Mouse (Mus musculus) limb, embryonic 11.5 days (tissue): Measurements from ENCODE around the gene Card6. TPM values are rescaled to one million over a fixed set of nuclear protein-coding genes. Genes with fewer than 3 reads are reported as not detected.

Source experiments
- ATAC-seq: fragments of 200-750 bp; cut with Nextera tagmentation; 2 replicates; pipeline ENCODE4 v1.8.0; 2017; ENCODE audit warnings: low read depth; ENCODE audit not compliant: insufficient number of reproducible peaks, low FRiP score, low TSS enrichment
- DNase-seq: peaks from one replicate; pipeline ENCODE4 v3.0.0-alpha.2; 2015; ENCODE audit warnings: low spot score
- H3K27ac ChIP-seq: fragments of 300-500 bp; sonication (generic); replicated peaks from 2 replicates; pipeline ENCODE4 v1.5.1; 2014; ENCODE audit warnings: low read depth, mild to moderate bottlenecking, low read length
- H3K27me3 ChIP-seq: fragments of 300-500 bp; sonication (generic); 2 replicates; pipeline ENCODE4 v1.6.1; 2014; ENCODE audit warnings: mild to moderate bottlenecking, low read length, mixed read lengths; ENCODE audit not compliant: control insufficient read depth, insufficient read depth
- H3K36me3 ChIP-seq: fragments of 300-500 bp; sonication (generic); 2 replicates; pipeline ENCODE4 v1.6.1; 2014; ENCODE audit warnings: mild to moderate bottlenecking, low read length, moderate library complexity, mixed read lengths; ENCODE audit not compliant: control insufficient read depth, insufficient read depth
- H3K4me1 ChIP-seq: fragments of 300-500 bp; sonication (generic); 2 replicates; pipeline ENCODE4 v1.6.1; 2014; ENCODE audit warnings: low read length, mixed read lengths; ENCODE audit not compliant: control insufficient read depth, insufficient read depth
- H3K4me2 ChIP-seq: fragments of 300-500 bp; sonication (generic); 2 replicates; pipeline ENCODE4 v1.6.1; 2014; ENCODE audit warnings: low read depth, mild to moderate bottlenecking, moderate library complexity; ENCODE audit not compliant: severe bottlenecking
- H3K4me3 ChIP-seq: fragments of 300-500 bp; sonication (generic); 2 replicates; pipeline ENCODE4 v1.5.1; 2014; ENCODE audit warnings: low read depth, low read length
- H3K9ac ChIP-seq: fragments of 300-500 bp; sonication (generic); 2 replicates; pipeline ENCODE4 v1.6.1; 2014; ENCODE audit warnings: mild to moderate bottlenecking, low read length
- H3K9me3 ChIP-seq: fragments of 300-500 bp; sonication (generic); 2 replicates; pipeline ENCODE4 v1.6.1; 2016; ENCODE audit warnings: low read length; ENCODE audit not compliant: control insufficient read depth
- WGBS: fragments of 180-500 bp; shearing (Covaris S2); extraction: QIAGEN DNeasy Blood & Tissue Kit; methylation state at CpG from one replicate; pipeline ENCODE4 v1.1.7; 2014; 5-methylcytosine and 5-hydroxymethylcytosine counted together
- polyA plus RNA-seq: library from polyadenylated mRNA; unstranded; fragments of >200 nt; fragmentation: Nextera tagmentation; extraction: Ambion mirVana; gene quantifications from 2 replicates; pipeline ENCODE4 v1.2.1, GENCODE M21; 2014

Gene Card6
- polyA plus RNA-seq, 1 experiment from 2014 or later = 1.4 TPM

- Histone ChIP-seq H3K4me1 (peaks cover 15% of the 10 kb centered on the region), H3K4me3 (peak overlapping the region; percentile 89), H3K27ac (peak overlapping the region; percentile 85), H3K27me3 (no peaks in the 10 kb centered on the region), H3K36me3 (no peaks in the 10 kb centered on the region), H3K9ac (peak overlapping the region; percentile 88), H3K9me3 (no peaks in the 10 kb centered on the region), H3K4me2 (peak overlapping the region; percentile 65)
- WGBS = 1% methylated on average over 45 of the region's 61 CpGs
- DNase-seq (peak; percentile 81), ATAC-seq (peak; percentile 88)
Observed at GRCm38 (mm10) chr15:5144021-5144778, 35.9 kb upstream of the Card6 start.

DNA sequence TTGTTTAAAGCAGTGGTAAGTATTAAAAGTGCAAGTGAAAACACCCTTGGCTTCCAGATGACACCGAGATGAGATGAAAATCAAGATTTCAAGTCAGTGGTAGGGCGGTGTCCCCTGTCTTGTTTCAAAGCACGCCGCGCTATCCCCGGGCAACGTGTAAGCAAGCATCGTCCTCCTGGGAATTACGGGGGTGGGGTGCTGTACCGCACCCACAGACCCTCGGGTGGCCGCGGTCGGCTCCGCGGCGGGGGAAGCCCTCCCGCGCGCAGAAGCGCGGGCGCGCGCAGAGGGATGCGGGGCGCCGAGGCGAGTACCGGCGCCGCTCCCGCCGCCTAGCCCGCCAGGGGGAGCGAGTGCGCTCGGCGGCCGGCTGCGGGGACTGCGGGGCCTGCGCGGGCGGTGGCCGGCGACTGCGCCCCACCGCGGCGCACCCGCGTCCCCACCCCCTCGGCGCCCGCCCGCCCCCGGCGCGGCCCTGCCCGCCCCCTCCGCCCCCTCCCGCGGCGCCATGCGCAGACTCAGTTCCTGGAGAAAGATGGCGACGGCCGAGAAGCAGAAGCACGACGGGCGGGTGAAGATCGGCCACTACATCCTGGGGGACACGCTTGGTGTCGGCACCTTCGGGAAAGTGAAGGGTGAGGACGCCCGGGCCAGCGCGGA, 35.2 kb upstream of the Card6 start, which contains the start of gene Prkaa1:
Gene Prkaa1, plus strand, starts transcription at position 501 of the 660 bp plus-strand sequence.
- ATAC-seq = peak; percentile 87
- DNase-seq = peak; percentile 82
- peak within 1 kb of the TSS; percentile 89 for H3K4me3 ChIP-seq
- no peaks in the 10 kb centered on the region for H3K36me3 ChIP-seq
- H3K9ac ChIP-seq = peak within 1 kb of the TSS; percentile 88
- H3K4me1 ChIP-seq = peaks cover 8% of the 10 kb centered on the region
- H3K4me2 ChIP-seq = peak within 1 kb of the TSS; percentile 65
- H3K27me3 ChIP-seq = no peaks in the 10 kb centered on the region
- H3K9me3 ChIP-seq = no peaks in the 10 kb centered on the region
- WGBS = under 1% methylated on average over 52 of the region's 80 CpGs
- peak within 1 kb of the TSS; percentile 85 for H3K27ac ChIP-seq

DNA sequence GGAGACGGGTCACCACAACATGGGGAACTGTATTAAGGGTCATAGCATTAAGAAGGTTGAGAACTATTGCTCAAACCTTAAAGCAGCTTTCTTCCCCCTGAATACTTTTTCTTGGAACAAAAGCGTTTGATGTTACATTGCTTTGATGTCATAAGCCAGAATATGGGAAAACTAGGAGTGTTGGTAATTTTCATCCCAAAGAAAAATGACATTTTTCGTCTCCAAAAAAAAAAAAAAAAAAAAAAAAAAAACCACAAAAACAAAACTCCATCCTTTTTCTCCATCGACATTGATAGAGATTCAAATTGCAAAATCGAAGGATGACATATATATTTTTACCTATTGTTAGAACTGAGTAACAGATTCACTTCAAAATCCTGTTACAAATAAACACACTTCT, 34.4 kb upstream of the Card6 start:
- ATAC-seq (no peak), DNase-seq (no peak)
- Histone ChIP-seq H3K4me2 (no peak overlapping the region), H3K36me3 (no peaks in the 10 kb centered on the region), H3K4me1 (peaks cover 5% of the 10 kb centered on the region), H3K9me3 (no peaks in the 10 kb centered on the region), H3K27me3 (no peaks in the 10 kb centered on the region), H3K27ac (no peak overlapping the region), H3K9ac (no peak overlapping the region), H3K4me3 (no peak overlapping the region)
- WGBS = 72% methylated on average over 5 of the region's 5 CpGs

- DNase-seq = no peak
- no peak for ATAC-seq
- no peak overlapping the region for H3K4me3 ChIP-seq
- WGBS = 64% methylated on average over 5 of the region's 5 CpGs
- no peak overlapping the region for H3K9ac ChIP-seq
- H3K36me3 ChIP-seq = no peaks in the 10 kb centered on the region
- H3K27ac ChIP-seq = no peak overlapping the region
- H3K9me3 ChIP-seq = no peaks in the 10 kb centered on the region
- peaks cover 5% of the 10 kb centered on the region for H3K4me1 ChIP-seq
- H3K4me2 ChIP-seq = no peak overlapping the region
- no peaks in the 10 kb centered on the region for H3K27me3 ChIP-seq
Observed at GRCm38 (mm10) chr15:5142047-5142446, 33.7 kb upstream of the Card6 start.

- no peak overlapping the region for H3K4me2 ChIP-seq
- H3K27me3 ChIP-seq = no peaks in the 10 kb centered on the region
- peaks cover 5% of the 10 kb centered on the region for H3K4me1 ChIP-seq
- H3K9me3 ChIP-seq = no peaks in the 10 kb centered on the region
- no peaks in the 10 kb centered on the region for H3K36me3 ChIP-seq
- H3K9ac ChIP-seq = no peak overlapping the region
- no peak for ATAC-seq
- no peak overlapping the region for H3K27ac ChIP-seq
- no peak overlapping the region for H3K4me3 ChIP-seq
- DNase-seq = no peak
Observed at GRCm38 (mm10) chr15:5140357-5140756, 32.0 kb upstream of the Card6 start.

GRCm38 (mm10) chr15:5139863-5140262, 31.5 kb upstream of the Card6 start:
- DNase-seq (no peak), ATAC-seq (no peak)
- WGBS = 87% methylated on average over 7 of the region's 7 CpGs

GRCm38 (mm10) chr15:5139366-5139765, 31.0 kb upstream of the Card6 start:
- 72% methylated on average over 2 of the region's 2 CpGs for WGBS
- no peak overlapping the region for H3K9ac ChIP-seq
- DNase-seq (no peak), ATAC-seq (no peak)
- H3K27ac ChIP-seq = no peak overlapping the region
- H3K4me2 ChIP-seq = no peak overlapping the region
- H3K36me3 ChIP-seq = no peaks in the 10 kb centered on the region
- H3K4me3 ChIP-seq = no peak overlapping the region
- no peaks in the 10 kb centered on the region for H3K27me3 ChIP-seq
- no peaks in the 10 kb centered on the region for H3K4me1 ChIP-seq
- H3K9me3 ChIP-seq = no peaks in the 10 kb centered on the region

More at GRCm38 (mm10) chr15:5139863-5140262, 31.5 kb upstream of the Card6 start:
- H3K4me1 ChIP-seq = peaks cover under 1% of the 10 kb centered on the region; the same call in 1 of the 2 replicates
- H3K4me2 ChIP-seq = no peak overlapping the region
- H3K27ac ChIP-seq = no peak overlapping the region
- H3K27me3 ChIP-seq = no peaks in the 10 kb centered on the region
- no peak overlapping the region for H3K4me3 ChIP-seq
- no peaks in the 10 kb centered on the region for H3K9me3 ChIP-seq
- no peak overlapping the region for H3K9ac ChIP-seq
- H3K36me3 ChIP-seq = no peaks in the 10 kb centered on the region

DNA sequence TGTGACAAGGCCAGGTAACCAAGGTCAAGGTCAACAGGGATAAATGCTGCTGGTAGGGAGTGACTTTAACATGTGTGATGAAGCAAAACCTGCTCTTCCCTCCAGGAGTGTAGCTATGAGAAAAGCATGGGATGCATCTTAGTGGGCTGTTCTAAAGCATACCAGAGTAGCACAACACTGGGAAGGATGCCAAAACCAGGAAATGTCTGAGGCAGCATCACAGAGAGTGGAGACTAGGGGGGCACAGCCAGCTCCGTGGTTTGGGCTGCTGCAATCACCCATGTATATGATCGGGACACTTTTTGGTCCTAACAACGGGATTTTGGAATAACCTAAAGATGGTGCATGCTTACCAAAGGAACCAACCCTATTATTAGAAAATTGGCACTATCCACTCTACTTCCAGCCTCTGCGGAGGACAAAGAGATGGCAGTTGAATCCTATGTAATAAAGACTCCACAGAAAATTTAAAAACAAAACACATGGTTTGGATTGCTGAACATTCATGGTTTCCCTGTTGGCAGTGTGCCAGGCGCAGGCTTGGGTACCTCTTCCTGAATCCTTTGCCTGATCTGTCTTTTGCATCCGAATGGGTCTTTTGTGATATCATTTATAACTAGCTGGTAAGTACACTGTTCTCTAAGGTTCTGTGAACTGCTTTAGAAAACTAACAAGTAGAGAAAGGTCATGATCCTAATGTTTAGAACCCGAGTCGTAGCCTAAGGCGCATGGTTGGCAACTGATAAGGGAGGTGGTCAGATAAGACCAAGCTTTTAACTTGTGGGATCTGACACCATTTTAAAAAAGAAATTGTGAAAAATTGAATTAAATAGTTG, 29.9 kb upstream of the Card6 start:
- Histone ChIP-seq H3K4me3 (no peak overlapping the region), H3K36me3 (no peaks in the 10 kb centered on the region), H3K27me3 (no peaks in the 10 kb centered on the region), H3K9ac (no peak overlapping the region), H3K9me3 (no peaks in the 10 kb centered on the region), H3K4me1 (no peaks in the 10 kb centered on the region), H3K27ac (no peak overlapping the region), H3K4me2 (no peak overlapping the region)
- 89% methylated on average over 9 of the region's 9 CpGs for WGBS
- DNase-seq = no peak
- ATAC-seq = no peak
